Mouse (Mus musculus) MEL (cell line): ENCODE measurements at regions not wholly inside any gene's neighbourhood (a gene's known extent, or its start where the extent isn't known, plus 50 kb on each side); places are given as distances from the start of the nearest gene placed in this dataset.

Experiments
- DNase-seq: peaks from one replicate; pipeline ENCODE4 v3.0.0; 2011; ENCODE audit warnings: low read depth, low spot score
- H3K27ac ChIP-seq: 2 replicates; pipeline ENCODE4 v1.5.1; 2012; ENCODE audit warnings: low read depth, mild to moderate bottlenecking, control low read depth, low read length, moderate library complexity; ENCODE audit not compliant: control insufficient read depth
- H3K27me3 ChIP-seq, 2 experiments: fragments of 150-350 bp in 1 of 2; sonication (generic) in 1 of 2; 2 replicates each; pipeline ENCODE4 v1.6.1; 2012; ENCODE audit warnings: low read length in 2 of 2, mild to moderate bottlenecking in 2 of 2, improper control_type of control experiment in 1 of 2, moderate library complexity in 1 of 2; ENCODE audit not compliant: insufficient read depth in 2 of 2, control insufficient read depth in 1 of 2
- H3K36me3 ChIP-seq, 2 experiments: 2 replicates each; pipeline ENCODE4 v1.6.1; 2012 to 2014; ENCODE audit warnings: low read length in 2 of 2, improper control_type of control experiment in 1 of 2, inconsistent platforms in 1 of 2, mild to moderate bottlenecking in 1 of 2; ENCODE audit not compliant: insufficient read depth in 2 of 2, control insufficient read depth in 1 of 2
- H3K4me1 ChIP-seq, 2 experiments: fragments of 150-350 bp in 1 of 2; sonication (generic) in 1 of 2; 2 replicates each; pipeline ENCODE4 v1.6.1; 2012; ENCODE audit warnings: low read length in 2 of 2, improper control_type of control experiment in 1 of 2, mild to moderate bottlenecking in 1 of 2; ENCODE audit not compliant: insufficient read depth in 2 of 2, control insufficient read depth in 1 of 2
- H3K4me3 ChIP-seq, 2 experiments: fragments of 150-350 bp in 1 of 2; sonication (generic) in 1 of 2; 2 replicates each; pipeline ENCODE4 v1.5.1; 2012; ENCODE audit warnings: low read depth in 2 of 2, low read length in 2 of 2, mild to moderate bottlenecking in 2 of 2, moderate library complexity in 2 of 2, control low read depth in 1 of 2, improper control_type of control experiment in 1 of 2; ENCODE audit not compliant: control insufficient read depth in 1 of 2, insufficient read depth in 1 of 2
- H3K79me2 ChIP-seq: 2 replicates; pipeline ENCODE4 v1.6.1; 2012; ENCODE audit warnings: mild to moderate bottlenecking, low read length, moderate library complexity; ENCODE audit not compliant: control insufficient read depth, poor library complexity, insufficient read depth
- H3K9ac ChIP-seq: 2 replicates; pipeline ENCODE4 v1.6.1; 2012; ENCODE audit warnings: low read depth, mild to moderate bottlenecking, control low read depth, low read length, moderate library complexity; ENCODE audit not compliant: control insufficient read depth, poor library complexity, severe bottlenecking
- H3K9me3 ChIP-seq: fragments of 150-350 bp; sonication (generic); replicated peaks from 2 replicates; pipeline ENCODE4 v1.6.1; 2012; ENCODE audit warnings: mild to moderate bottlenecking, low read length, improper control_type of control experiment, moderate library complexity; ENCODE audit not compliant: insufficient read depth
- CHD1 ChIP-seq: IDR thresholded peaks from 2 replicates; pipeline ENCODE4 v1.6.1; 2012; ENCODE audit warnings: low read depth, mild to moderate bottlenecking, inconsistent platforms, low read length, improper control_type of control experiment
- CHD2 ChIP-seq: IDR thresholded peaks from 2 replicates; pipeline ENCODE4 v1.6.1; 2011; ENCODE audit warnings: low read length, improper control_type of control experiment
- EP300 ChIP-seq, 2 experiments: IDR thresholded peaks; 2 replicates each; pipeline ENCODE4 v1.6.1; 2011; ENCODE audit warnings: improper control_type of control experiment in 2 of 2, low read length in 2 of 2, low read depth in 1 of 2, mild to moderate bottlenecking in 1 of 2
- ETS1 ChIP-seq: IDR thresholded peaks from 2 replicates; pipeline ENCODE4 v1.6.1; 2012; ENCODE audit warnings: low read depth, mild to moderate bottlenecking, inconsistent platforms, low read length, improper control_type of control experiment, moderate library complexity
- HCFC1 ChIP-seq: IDR thresholded peaks from 2 replicates; pipeline ENCODE4 v1.6.1; 2012; ENCODE audit warnings: low read depth, mild to moderate bottlenecking, inconsistent platforms, low read length, improper control_type of control experiment, moderate library complexity
- JUND ChIP-seq: IDR thresholded peaks from 2 replicates; pipeline ENCODE4 v1.6.1; 2011; ENCODE audit warnings: low read depth, mild to moderate bottlenecking, improper control_type of control experiment, low read length
- MAFK ChIP-seq: IDR thresholded peaks from 2 replicates; pipeline ENCODE4 v1.6.1; 2011; ENCODE audit warnings: low read depth, mild to moderate bottlenecking, low read length, improper control_type of control experiment, borderline replicate concordance
- MAX ChIP-seq: IDR thresholded peaks from 2 replicates; pipeline ENCODE4 v1.6.1; 2011; ENCODE audit warnings: low read length, improper control_type of control experiment
- MEF2A ChIP-seq: IDR thresholded peaks from 2 replicates; pipeline ENCODE4 v1.6.1; 2014; ENCODE audit warnings: low read depth, mild to moderate bottlenecking, inconsistent platforms, low read length, improper control_type of control experiment; ENCODE audit not compliant: poor library complexity, insufficient replicate concordance, severe bottlenecking; ENCODE audit errors: extremely low read depth
- MXI1 ChIP-seq: IDR thresholded peaks from 2 replicates; pipeline ENCODE4 v1.6.1; 2011; ENCODE audit warnings: mild to moderate bottlenecking, low read depth, low read length, improper control_type of control experiment
- MYC ChIP-seq: IDR thresholded peaks from 2 replicates; pipeline ENCODE4 v1.6.1; 2011; ENCODE audit warnings: low read depth, mild to moderate bottlenecking, low read length, improper control_type of control experiment, moderate library complexity
- NELFE ChIP-seq: IDR thresholded peaks from 2 replicates; pipeline ENCODE4 v1.6.1; 2011; ENCODE audit warnings: low read depth, low read length, improper control_type of control experiment
- POLR2AphosphoS2 ChIP-seq: IDR thresholded peaks from 2 replicates; pipeline ENCODE4 v1.6.1; 2011; ENCODE audit warnings: low read length, improper control_type of control experiment
- POLR2AphosphoS5 ChIP-seq: IDR thresholded peaks from 2 replicates; pipeline ENCODE4 v1.6.1; 2012; ENCODE audit warnings: low read depth, borderline replicate concordance, mild to moderate bottlenecking, inconsistent platforms, low read length, moderate library complexity, mixed read lengths
- RCOR1 ChIP-seq: IDR thresholded peaks from 2 replicates; pipeline ENCODE4 v1.6.1; 2012; ENCODE audit warnings: low read depth, mild to moderate bottlenecking, inconsistent platforms, low read length, improper control_type of control experiment
- SMC3 ChIP-seq: IDR thresholded peaks from 2 replicates; pipeline ENCODE4 v1.6.1; 2011; ENCODE audit warnings: low read depth, low read length, improper control_type of control experiment
- TAL1 ChIP-seq: IDR thresholded peaks from 2 replicates; pipeline ENCODE4 v1.6.1; 2012; ENCODE audit warnings: mild to moderate bottlenecking, inconsistent platforms, low read length, moderate library complexity, mixed read lengths
- TBP ChIP-seq: IDR thresholded peaks from 2 replicates; pipeline ENCODE4 v1.8.0; 2011; ENCODE audit warnings: low read depth, low read length, improper control_type of control experiment
- UBTF ChIP-seq: IDR thresholded peaks from 2 replicates; pipeline ENCODE4 v1.6.1; 2012; ENCODE audit warnings: low read depth, mild to moderate bottlenecking, inconsistent platforms, low read length, improper control_type of control experiment, moderate library complexity, borderline replicate concordance; ENCODE audit not compliant: insufficient read depth
- USF1 ChIP-seq: IDR thresholded peaks from 2 replicates; pipeline ENCODE4 v1.6.1; 2014; ENCODE audit warnings: low read depth, mild to moderate bottlenecking, inconsistent platforms, low read length, improper control_type of control experiment, moderate library complexity
- USF2 ChIP-seq, 2 experiments: IDR thresholded peaks; 2 replicates each; pipeline ENCODE4 v1.6.1; 2011 to 2012; ENCODE audit warnings: improper control_type of control experiment in 2 of 2, low read length in 2 of 2, borderline replicate concordance in 1 of 2, inconsistent platforms in 1 of 2, low read depth in 1 of 2, mild to moderate bottlenecking in 1 of 2; ENCODE audit not compliant: insufficient read depth in 1 of 2
- ZKSCAN1 ChIP-seq: IDR thresholded peaks from 2 replicates; pipeline ENCODE4 v1.6.1; 2012; ENCODE audit warnings: low read depth, mild to moderate bottlenecking, inconsistent platforms, low read length, improper control_type of control experiment, moderate library complexity

DNA sequence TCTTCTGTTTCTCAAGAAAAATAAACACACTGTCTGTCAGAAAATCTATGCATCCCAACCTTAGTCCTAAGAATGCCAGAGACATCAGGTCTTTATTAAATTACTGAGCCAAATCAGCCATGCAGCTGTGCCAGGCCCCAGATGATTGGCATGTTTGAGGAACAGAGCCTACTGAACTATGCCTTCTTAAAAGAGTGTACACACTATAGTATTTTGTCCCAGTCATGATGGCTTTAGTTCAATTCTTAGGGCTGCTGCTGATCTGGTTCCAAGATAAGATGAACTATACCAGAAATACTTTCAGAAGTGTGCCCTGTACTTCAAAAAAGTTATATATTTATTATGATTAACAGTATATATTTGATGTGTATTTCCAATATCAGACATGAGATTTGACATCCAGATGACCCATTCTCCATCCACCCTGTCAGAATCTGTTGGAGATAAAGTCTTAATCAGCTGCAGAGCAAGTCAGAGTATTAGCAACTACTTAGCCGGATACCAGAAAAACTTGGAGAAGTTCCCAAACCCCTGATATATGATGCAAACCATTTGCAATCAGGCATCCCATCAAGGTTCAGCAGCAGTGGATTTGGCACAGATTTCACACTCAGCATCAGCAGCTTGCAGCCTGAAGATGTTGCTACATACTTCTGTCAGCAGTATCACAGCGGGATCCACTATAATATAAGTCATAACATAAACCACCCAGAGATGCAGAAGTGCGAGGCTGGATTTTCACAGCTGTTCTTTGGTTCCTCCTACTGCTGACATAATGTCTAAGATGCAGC lies 913.6 kb upstream of the Tacstd2 start:
- no peak for DNase-seq
- Histone ChIP-seq H3K27me3 (no peaks in the 10 kb centered on the region), H3K9ac (no peak overlapping the region), H3K9me3 (no peaks in the 10 kb centered on the region), H3K4me3 (no peak overlapping the region), H3K27ac (no peak overlapping the region), H3K36me3 (no peaks in the 10 kb centered on the region), H3K4me1 (no peaks in the 10 kb centered on the region), H3K79me2 (no peaks in the 10 kb centered on the region)
- no peak for TF ChIP-seq NELFE
- no peak for TF ChIP-seq USF1
- no peak for TF ChIP-seq JUND
- no peak for TF ChIP-seq TAL1
- no peak for TF ChIP-seq MAFK
- no peak for TF ChIP-seq MAX
- TF ChIP-seq UBTF, result no peak
- TF ChIP-seq HCFC1, result no peak
- no peak for TF ChIP-seq POLR2AphosphoS2
- no peak for TF ChIP-seq TBP
- no peak for TF ChIP-seq CHD1
- no peak for TF ChIP-seq USF2 (IDR thresholded peaks at IDR 0.05; ENCODE audit: borderline replicate concordance in 1 of 2, insufficient read depth in 1 of 2, low read depth in 1 of 2, low read length in 2 of 2)

DNA sequence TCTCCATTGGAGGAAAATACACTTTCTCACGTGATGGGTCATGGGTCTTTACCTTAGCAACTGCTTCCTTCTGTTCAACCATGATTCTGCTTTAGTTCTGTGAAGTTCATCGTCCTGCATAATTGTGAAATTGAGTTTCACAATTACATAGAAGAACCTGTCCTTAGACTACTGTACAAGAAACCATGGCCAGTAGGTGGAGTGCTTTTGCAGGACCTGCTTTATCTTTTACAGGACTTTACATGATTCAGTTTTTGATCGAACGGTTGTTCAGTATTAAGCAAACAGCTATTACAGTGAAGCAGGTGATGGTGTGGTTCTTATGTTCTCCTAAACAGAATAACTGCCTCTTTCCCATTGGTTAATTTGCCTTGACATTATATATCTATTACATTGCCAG lies 910.2 kb upstream of the Tacstd2 start:
- Histone ChIP-seq H3K27ac (no peak overlapping the region), H3K9me3 (no peaks in the 10 kb centered on the region), H3K9ac (no peak overlapping the region), H3K4me3 (no peak overlapping the region), H3K4me1 (no peaks in the 10 kb centered on the region), H3K27me3 (no peaks in the 10 kb centered on the region), H3K36me3 (no peaks in the 10 kb centered on the region), H3K79me2 (no peaks in the 10 kb centered on the region)
- no peak for DNase-seq
- no peak for TF ChIP-seq CHD2
- no peak for TF ChIP-seq MYC
- TF ChIP-seq POLR2AphosphoS5, result no peak
- no peak for TF ChIP-seq MEF2A
- no peak for TF ChIP-seq JUND
- no peak for TF ChIP-seq CHD1
- no peak for TF ChIP-seq NELFE
- no peak for TF ChIP-seq MXI1
- TF ChIP-seq MAX, result no peak
- TF ChIP-seq EP300 (IDR thresholded peaks at IDR 0.05; ENCODE audit: low read depth in 1 of 2, low read length in 2 of 2), result no peak
- no peak for TF ChIP-seq ZKSCAN1
- no peak for TF ChIP-seq RCOR1
- no peak for TF ChIP-seq SMC3
- no peak for TF ChIP-seq ETS1
